Mouse (Mus musculus) liver, embryonic 14.5 days (tissue): Measurements from ENCODE around the gene Zfp286. TPM values are rescaled to one million over a fixed set of nuclear protein-coding genes. Genes with fewer than 3 reads are reported as not detected.

Experiments used
- ATAC-seq: fragments of 200-750 bp; cut with Nextera tagmentation; 2 replicates; pipeline ENCODE4 v1.8.0; 2017; ENCODE audit warnings: moderate number of reproducible peaks, mild to moderate bottlenecking, moderate library complexity; ENCODE audit not compliant: insufficient read depth
- DNase-seq, 3 experiments: peaks; one replicate each; pipeline ENCODE4 v3.0.0-alpha.2; 2012 to 2013; ENCODE audit warnings: low read depth in 3 of 3, low spot score in 3 of 3
- H3K27ac ChIP-seq: fragments of 300-500 bp; sonication (generic); 2 replicates; pipeline ENCODE4 v1.5.1; 2014; ENCODE audit warnings: moderate library complexity, mild to moderate bottlenecking, control low read depth, inconsistent platforms
- H3K27me3 ChIP-seq: fragments of 300-500 bp; sonication (generic); 2 replicates; pipeline ENCODE4 v1.6.1; 2014; ENCODE audit warnings: mild to moderate bottlenecking, low read length, moderate library complexity; ENCODE audit not compliant: control insufficient read depth, insufficient read depth
- H3K36me3 ChIP-seq: fragments of 300-500 bp; sonication (generic); replicated peaks from 2 replicates; pipeline ENCODE4 v1.6.1; 2014; ENCODE audit warnings: low read depth; ENCODE audit not compliant: control insufficient read depth, insufficient read depth
- H3K4me1 ChIP-seq, 2 experiments: fragments of 200-500 bp in 1 of 2; fragments of 300-500 bp in 1 of 2; sonication (generic) in 1 of 2; replicated peaks; 2 replicates each; pipeline ENCODE4 v1.6.1; 2012 to 2014; ENCODE audit warnings: antibody characterized with exemption in 1 of 2, inconsistent platforms in 1 of 2, low read length in 1 of 2; ENCODE audit not compliant: control insufficient read depth in 2 of 2, insufficient read depth in 2 of 2
- H3K4me2 ChIP-seq: fragments of 300-500 bp; sonication (generic); 2 replicates; pipeline ENCODE4 v1.6.1; 2014; ENCODE audit warnings: low read depth, mild to moderate bottlenecking, control low read depth, moderate library complexity
- H3K4me3 ChIP-seq, 2 experiments: fragments of 200-500 bp in 1 of 2; fragments of 300-500 bp in 1 of 2; sonication (generic) in 1 of 2; 2 replicates each; pipeline ENCODE4 v1.5.1; 2012 to 2014; ENCODE audit warnings: low read depth in 2 of 2, low read length in 2 of 2, mild to moderate bottlenecking in 2 of 2, control low read depth in 1 of 2, inconsistent platforms in 1 of 2, moderate library complexity in 1 of 2; ENCODE audit not compliant: insufficient read depth in 1 of 2
- H3K9ac ChIP-seq: fragments of 300-500 bp; sonication (generic); replicated peaks from 2 replicates; pipeline ENCODE4 v1.6.1; 2014; ENCODE audit warnings: mild to moderate bottlenecking, control low read depth, moderate library complexity
- H3K9me3 ChIP-seq: fragments of 300-500 bp; sonication (generic); 2 replicates; pipeline ENCODE4 v1.6.1; 2016; ENCODE audit warnings: low read length, mixed read lengths; ENCODE audit not compliant: control insufficient read depth
- CTCF ChIP-seq: IDR thresholded peaks from 2 replicates; pipeline ENCODE4 v1.5.1; 2016; ENCODE audit warnings: antibody characterized with exemption, low read depth, control low read depth
- EP300 ChIP-seq: IDR thresholded peaks from 2 replicates; pipeline ENCODE4 v1.6.1; 2016; ENCODE audit warnings: antibody characterized with exemption, low read depth
- WGBS: fragments of 180-500 bp; shearing (Covaris S2); extraction: QIAGEN DNeasy Blood & Tissue Kit; methylation state at CpG from one replicate; pipeline ENCODE4 v1.1.7; 2014; ENCODE audit not compliant: insufficient replicate concordance; 5-methylcytosine and 5-hydroxymethylcytosine counted together
- polyA plus RNA-seq, 2 experiments: library from polyadenylated mRNA; depleted of rRNA in 1 of 2; stranded (reverse) in 1 of 2; unstranded in 1 of 2; fragments of >200 nt; fragmentation: Nextera tagmentation in 1 of 2; extraction: Ambion mirVana in 1 of 2; gene quantifications; 2 replicates each; pipeline versions ENCODE4 v1.2.1 to v1.2.3; 2012 to 2014

Gene Zfp286
- polyA plus RNA-seq, 2 experiments = 0.45 to 1.4 TPM

DNA sequence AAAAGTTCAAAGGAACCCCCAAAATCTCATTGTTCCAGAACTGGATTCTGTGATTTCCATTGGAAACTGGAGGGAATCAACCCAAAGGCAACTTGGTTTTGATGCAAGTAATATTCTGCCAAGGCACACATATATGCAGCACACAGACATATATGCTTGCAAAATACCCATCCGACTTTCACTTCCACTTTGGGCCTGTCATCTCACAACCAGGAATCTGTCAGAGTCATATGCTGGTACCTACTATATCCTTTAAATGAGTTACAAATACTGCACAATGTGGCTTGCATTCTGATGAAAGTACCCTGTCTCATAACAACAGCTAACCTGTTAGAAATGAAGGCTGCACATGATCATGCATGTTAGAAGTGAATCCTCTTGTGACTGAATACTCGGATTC lies 18.7 kb upstream of the Zfp286 start:
- Histone ChIP-seq H3K4me1 (no peaks in the 10 kb centered on the region), H3K9ac (no peak overlapping the region), H3K27ac (no peak overlapping the region), H3K9me3 (no peaks in the 10 kb centered on the region), H3K4me2 (no peak overlapping the region), H3K4me3 (no peak overlapping the region), H3K27me3 (no peaks in the 10 kb centered on the region), H3K36me3 (no peaks in the 10 kb centered on the region)
- no peak for DNase-seq
- no peak for ATAC-seq
- 45% methylated on average over 2 of the region's 2 CpGs for WGBS
- TF ChIP-seq EP300 (no peak), CTCF (no peak)

DNA sequence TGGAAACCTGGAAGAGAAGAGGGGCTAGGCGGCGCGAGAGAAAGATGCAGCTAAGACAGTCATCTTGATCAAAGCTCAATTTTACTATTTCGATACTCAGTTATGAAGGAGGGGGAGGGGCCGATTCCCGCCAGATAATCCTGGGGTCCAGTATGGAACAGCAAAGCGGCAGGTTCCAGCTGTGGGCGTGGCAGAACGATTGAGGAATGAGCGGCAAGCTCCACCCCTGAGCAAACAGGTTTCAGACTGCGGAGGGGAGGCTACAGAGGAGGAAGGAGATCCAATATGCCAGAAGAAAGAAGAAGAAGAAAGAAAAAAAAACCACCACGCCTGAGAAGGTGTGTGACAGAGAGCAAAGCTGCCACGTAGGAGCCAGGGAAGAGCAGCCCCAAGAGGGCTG lies 14.9 kb upstream of the Zfp286 start:
- 41% methylated on average over 13 of the region's 13 CpGs for WGBS
- Histone ChIP-seq H3K27ac (no peak overlapping the region), H3K4me2 (no peak overlapping the region)

DNA sequence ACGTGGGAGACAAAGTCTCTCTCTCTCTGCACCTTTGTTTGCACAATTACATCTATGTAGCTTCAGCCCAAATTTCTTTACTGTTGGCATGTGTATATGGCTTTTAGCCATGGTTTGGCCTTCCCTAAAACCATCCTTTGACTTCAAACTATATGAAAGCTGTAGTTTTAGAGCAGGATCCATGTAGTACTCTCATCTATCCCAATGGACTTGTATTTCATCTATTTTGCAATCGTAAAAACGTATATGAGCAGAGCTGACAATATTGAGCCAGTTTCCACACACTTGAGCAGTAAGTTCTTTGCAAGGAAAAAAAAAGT lies 315 bp upstream of the Zfp286 start:
- ATAC-seq (no peak), DNase-seq (no peak)
- no peaks in the 10 kb centered on the region for H3K9me3 ChIP-seq
- no peaks in the 10 kb centered on the region for H3K36me3 ChIP-seq
- no peaks in the 10 kb centered on the region for H3K27me3 ChIP-seq
- peak overlapping the region; percentile 49 to 70 for H3K4me3 ChIP-seq
- H3K9ac ChIP-seq = no peak overlapping the region; the same call in 1 of the 2 replicates
- H3K27ac ChIP-seq = no peak overlapping the region
- WGBS = 48% methylated on average over 3 of the region's 3 CpGs
- peak overlapping the region; percentile 70 for H3K4me2 ChIP-seq
- TF ChIP-seq EP300 (no peak), CTCF (no peak)
- H3K4me1 ChIP-seq = peaks cover 0 to 5% of the 10 kb centered on the region in 2 experiments; a peak in 2 of 4 replicates

More for the DNA sequence above, 14.9 kb upstream of the Zfp286 start:
- ATAC-seq (no peak), DNase-seq (no peak)
- H3K4me3 ChIP-seq = no peak overlapping the region
- no peaks in the 10 kb centered on the region for H3K4me1 ChIP-seq
- TF ChIP-seq EP300 = no peak
- no peak for TF ChIP-seq CTCF
- no peak overlapping the region for H3K9ac ChIP-seq
- H3K9me3 ChIP-seq = no peaks in the 10 kb centered on the region
- no peaks in the 10 kb centered on the region for H3K36me3 ChIP-seq
- no peaks in the 10 kb centered on the region for H3K27me3 ChIP-seq

DNA sequence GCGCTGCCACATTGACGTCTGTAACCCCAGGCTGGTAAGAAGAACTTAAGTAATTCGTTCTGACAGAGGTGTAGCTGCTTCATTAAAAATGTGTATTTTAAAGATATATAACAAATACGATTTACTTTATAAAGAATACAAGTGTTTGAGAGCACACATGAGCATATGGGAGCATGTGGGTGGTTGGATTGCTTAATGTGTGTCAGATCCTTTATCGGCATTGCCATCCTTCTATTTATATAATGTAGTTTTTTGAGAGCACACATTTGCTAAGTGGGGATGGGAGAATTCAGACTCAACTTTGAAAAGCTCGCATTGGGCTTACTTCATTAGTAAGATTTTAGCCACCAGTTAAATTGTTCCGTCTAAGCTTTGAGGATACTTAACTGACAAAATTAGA lies 12.8 kb downstream of the Zfp286 start:
- WGBS = 68% methylated on average over 7 of the region's 7 CpGs
- ATAC-seq = no peak
- no peak for TF ChIP-seq CTCF
- no peak for TF ChIP-seq EP300
- no peak for DNase-seq
- Histone ChIP-seq H3K4me2 (no peak overlapping the region), H3K36me3 (no peaks in the 10 kb centered on the region), H3K4me3 (no peak overlapping the region), H3K27me3 (no peaks in the 10 kb centered on the region), H3K9ac (no peak overlapping the region), H3K9me3 (peaks cover 5% of the 10 kb centered on the region), H3K4me1 (no peaks in the 10 kb centered on the region), H3K27ac (no peak overlapping the region)

DNA sequence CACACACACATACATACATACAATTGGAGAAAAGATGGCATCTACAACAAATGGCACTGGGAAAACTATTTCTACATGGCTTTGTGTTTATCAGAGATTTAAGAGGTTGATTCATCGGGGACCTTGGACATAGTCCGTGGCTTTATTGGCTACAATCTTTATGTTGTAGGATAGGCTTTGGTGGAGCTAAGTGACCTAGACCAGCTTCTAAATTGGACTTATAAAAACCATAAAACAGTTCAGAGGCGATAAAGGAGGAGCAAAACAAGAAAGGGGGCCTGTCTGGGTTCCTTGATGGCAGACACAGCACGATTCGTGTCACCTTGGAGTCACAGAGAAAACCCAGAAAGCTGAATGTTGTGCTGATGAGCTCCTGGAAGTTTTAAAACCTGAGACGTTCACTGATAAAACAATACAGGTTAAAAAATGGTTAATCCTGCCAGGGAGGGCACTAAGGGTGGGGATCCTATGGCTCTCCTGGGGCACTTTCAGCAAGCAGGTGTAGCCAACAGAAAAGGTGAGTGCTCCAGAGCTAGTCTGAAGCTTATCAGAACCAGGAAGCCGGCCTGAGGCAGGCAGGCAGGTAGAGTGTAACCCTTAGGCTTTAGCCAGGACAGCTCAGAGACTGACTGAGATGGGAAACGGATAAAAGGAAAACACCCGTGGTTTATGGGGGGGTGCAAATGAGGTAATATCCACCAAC lies 28.4 kb downstream of the Zfp286 start:
- Histone ChIP-seq H3K9ac (no peak overlapping the region), H3K9me3 (no peaks in the 10 kb centered on the region), H3K4me1 (no peaks in the 10 kb centered on the region), H3K27ac (no peak overlapping the region), H3K4me2 (no peak overlapping the region), H3K36me3 (no peaks in the 10 kb centered on the region), H3K27me3 (peaks cover 4% of the 10 kb centered on the region), H3K4me3 (no peak overlapping the region)
- WGBS = 47% methylated on average over 9 of the region's 9 CpGs
- no peak for ATAC-seq
- TF ChIP-seq EP300 (no peak), CTCF (no peak)
- no peak for DNase-seq
